Mouse (Mus musculus) midbrain, embryonic 14.5 days (tissue): ENCODE results near the gene Lpar3. TPM values are rescaled to one million over a fixed set of nuclear protein-coding genes. Genes with fewer than 3 reads are reported as not detected.
A peak's percentile ranks its signal among the peaks of the same experiment; 100 is the strongest.

Source experiments
- ATAC-seq: fragments of 200-750 bp; cut with Nextera tagmentation; 2 replicates; pipeline ENCODE4 v1.8.0; 2017; ENCODE audit warnings: moderate number of reproducible peaks, moderate library complexity; ENCODE audit not compliant: low FRiP score, low TSS enrichment
- DNase-seq: peaks from one replicate; pipeline ENCODE4 v3.0.0-alpha.2; 2015
- H3K27ac ChIP-seq: fragments of 300-500 bp; sonication (generic); replicated peaks from 2 replicates; pipeline ENCODE4 v1.5.1; 2014; ENCODE audit warnings: mild to moderate bottlenecking, low read depth, low read length, moderate library complexity
- H3K27me3 ChIP-seq: fragments of 300-500 bp; sonication (generic); 2 replicates; pipeline ENCODE4 v1.6.1; 2014; ENCODE audit warnings: low read length, control low read depth, mixed read lengths; ENCODE audit not compliant: control insufficient read depth, insufficient read depth
- H3K36me3 ChIP-seq: fragments of 300-500 bp; sonication (generic); 2 replicates; pipeline ENCODE4 v1.6.1; 2014; ENCODE audit warnings: low read length, control low read depth; ENCODE audit not compliant: control insufficient read depth, insufficient read depth
- H3K4me1 ChIP-seq: fragments of 300-500 bp; sonication (generic); 2 replicates; pipeline ENCODE4 v1.6.1; 2014; ENCODE audit warnings: mild to moderate bottlenecking, antibody characterized with exemption, low read length, control low read depth; ENCODE audit not compliant: control insufficient read depth, insufficient read depth
- H3K4me2 ChIP-seq: fragments of 300-500 bp; sonication (generic); 2 replicates; pipeline ENCODE4 v1.6.1; 2014; ENCODE audit warnings: mild to moderate bottlenecking, low read length, moderate library complexity
- H3K4me3 ChIP-seq: fragments of 300-500 bp; sonication (generic); replicated peaks from 2 replicates; pipeline ENCODE4 v1.5.1; 2014; ENCODE audit warnings: low read depth, low read length
- H3K9ac ChIP-seq: fragments of 300-500 bp; sonication (generic); replicated peaks from 2 replicates; pipeline ENCODE4 v1.6.1; 2014; ENCODE audit warnings: mild to moderate bottlenecking, low read length, moderate library complexity
- H3K9me3 ChIP-seq: fragments of 300-500 bp; sonication (generic); 2 replicates; pipeline ENCODE4 v1.6.1; 2016; ENCODE audit warnings: low read length, control low read depth, mixed read lengths; ENCODE audit not compliant: control insufficient read depth
- WGBS: fragments of 180-500 bp; shearing (Covaris S2); extraction: QIAGEN DNeasy Blood & Tissue Kit; methylation state at CpG from one replicate; pipeline ENCODE4 v1.1.7; 2014; 5-methylcytosine and 5-hydroxymethylcytosine counted together
- polyA plus RNA-seq: library from polyadenylated mRNA; unstranded; fragments of >200 nt; fragmentation: Nextera tagmentation; extraction: Ambion mirVana; gene quantifications from 2 replicates; pipeline ENCODE4 v1.2.1, GENCODE M21; 2014

Lpar3 gene
- polyA plus RNA-seq: 0.58 TPM in 1 of 2 replicates, not detected in the other

DNA sequence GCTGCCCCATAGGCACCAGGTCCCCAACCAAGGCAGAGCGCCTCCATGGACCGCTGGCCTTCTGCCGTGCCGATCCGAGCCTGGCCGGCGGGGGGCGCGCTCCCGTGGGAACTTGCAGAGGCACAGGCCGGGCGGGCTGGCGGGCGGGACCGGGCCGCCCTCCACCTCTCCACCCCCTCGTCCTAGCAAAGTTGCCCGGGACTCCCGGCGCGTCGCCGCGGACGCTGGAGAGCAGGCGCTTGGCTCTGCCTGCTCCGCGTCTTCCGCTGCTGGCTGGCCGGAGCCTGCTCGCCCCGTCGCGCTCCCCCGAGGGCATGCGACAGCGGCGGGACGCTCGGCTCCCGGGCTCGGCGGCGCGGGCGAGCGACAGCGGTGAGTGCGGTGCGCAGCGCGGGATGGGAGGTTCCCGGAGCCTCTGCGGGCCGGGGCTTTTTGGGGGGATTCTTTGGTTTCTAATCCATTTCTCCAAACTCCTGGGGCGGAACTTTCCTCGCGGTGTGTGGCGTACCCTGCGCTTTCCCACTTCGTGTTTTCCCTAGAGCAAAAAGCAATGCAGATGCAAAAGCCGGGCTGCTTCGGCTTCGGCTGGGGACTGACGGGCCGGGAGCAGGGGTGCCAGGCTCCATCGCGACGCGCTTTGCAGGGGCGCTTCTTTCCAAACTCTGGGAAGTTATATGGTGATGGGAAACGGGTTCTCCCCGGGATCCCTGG is at the start of gene Lpar3:
Lpar3 (plus strand) TSS at position 188 of the 711 bp plus-strand sequence.
- Histone ChIP-seq H3K9me3 (no peaks in the 10 kb centered on the region), H3K27ac (no peak within 1 kb of the TSS), H3K27me3 (peaks cover 30% of the 10 kb centered on the region), H3K4me1 (peaks cover 9% of the 10 kb centered on the region), H3K4me2 (peak within 1 kb of the TSS; percentile 85), H3K36me3 (no peaks in the 10 kb centered on the region), H3K4me3 (peak within 1 kb of the TSS; percentile 45), H3K9ac (peak within 1 kb of the TSS; percentile 31; the same call in 1 of the 2 replicates)
- peak; percentile 64 for ATAC-seq
- DNase-seq: peak; percentile 72
- WGBS: under 1% methylated on average over 72 of the region's 73 CpGs

DNA sequence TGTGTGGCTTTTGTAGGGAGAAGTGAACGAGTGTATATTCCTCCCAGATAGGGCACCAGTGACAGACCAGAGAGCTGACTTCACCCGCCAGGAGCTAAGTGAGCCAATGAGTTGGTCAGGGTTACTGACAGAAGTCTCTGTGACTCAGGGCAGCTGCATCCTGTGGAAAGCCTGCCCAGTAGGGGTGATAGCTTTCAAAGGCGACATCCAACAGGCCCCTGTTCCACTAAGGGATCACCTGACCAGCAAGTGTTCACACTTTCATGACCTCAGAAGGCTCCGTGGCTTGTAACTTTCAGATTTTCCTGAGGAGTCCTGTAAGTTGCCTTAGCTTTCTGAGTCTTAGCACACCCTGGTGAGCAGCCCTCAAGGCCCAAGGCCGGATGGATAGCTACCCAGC is 47.7 kb upstream of the Lpar3 start:
- Histone ChIP-seq H3K4me1 (no peaks in the 10 kb centered on the region), H3K27ac (no peak overlapping the region), H3K4me2 (no peak overlapping the region), H3K9me3 (no peaks in the 10 kb centered on the region), H3K4me3 (no peak overlapping the region), H3K27me3 (no peaks in the 10 kb centered on the region), H3K36me3 (no peaks in the 10 kb centered on the region), H3K9ac (no peak overlapping the region)
- DNase-seq (no peak), ATAC-seq (no peak)
- 78% methylated on average over 5 of the region's 5 CpGs for WGBS

DNA sequence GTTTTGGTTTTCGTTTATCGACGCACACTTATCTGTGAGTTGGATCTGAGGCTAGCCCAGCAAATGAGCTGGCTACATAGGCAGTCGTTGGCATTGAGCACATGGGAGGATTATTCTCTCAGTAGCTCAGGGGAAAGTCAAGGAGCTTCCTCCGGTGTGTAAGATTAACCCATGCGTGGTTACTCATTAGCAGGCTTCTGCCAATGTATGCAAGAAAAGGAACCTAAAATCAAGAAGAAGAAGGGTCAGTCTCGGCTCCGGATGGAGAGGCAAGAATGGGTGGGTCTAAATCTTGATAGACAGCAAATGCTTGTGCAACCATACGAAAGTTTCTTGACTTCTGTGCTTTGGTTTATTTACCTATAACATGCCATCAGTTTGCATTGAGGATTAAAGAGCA is 46.5 kb upstream of the Lpar3 start:
- Histone ChIP-seq H3K4me1 (no peaks in the 10 kb centered on the region), H3K4me3 (no peak overlapping the region), H3K4me2 (no peak overlapping the region), H3K27me3 (no peaks in the 10 kb centered on the region), H3K9me3 (no peaks in the 10 kb centered on the region), H3K27ac (no peak overlapping the region), H3K9ac (no peak overlapping the region), H3K36me3 (no peaks in the 10 kb centered on the region)
- 90% methylated on average over 9 of the region's 9 CpGs for WGBS
- no peak for DNase-seq
- ATAC-seq: no peak

DNA sequence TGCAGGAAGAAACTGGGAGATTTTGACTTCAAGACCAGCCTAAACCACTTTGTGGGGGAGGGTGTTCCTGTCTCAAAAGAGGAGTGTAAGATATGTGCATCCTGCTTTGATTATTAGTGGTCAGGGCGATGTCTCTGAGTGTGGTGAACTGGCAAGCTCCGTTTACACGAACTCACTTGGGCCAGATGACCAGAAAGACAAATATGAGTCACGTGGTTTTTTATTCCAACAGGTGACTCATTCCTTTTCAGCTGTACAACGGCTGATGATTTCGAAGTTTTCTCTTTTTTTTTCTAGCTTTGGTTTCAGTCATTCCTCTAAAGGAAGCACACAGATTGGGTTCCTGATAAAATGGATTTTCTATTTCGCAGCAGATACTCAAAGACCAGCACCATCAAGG is 43.5 kb upstream of the Lpar3 start:
- DNase-seq: no peak
- Histone ChIP-seq H3K27ac (no peak overlapping the region), H3K4me2 (no peak overlapping the region), H3K4me3 (no peak overlapping the region), H3K27me3 (no peaks in the 10 kb centered on the region), H3K9ac (no peak overlapping the region), H3K9me3 (no peaks in the 10 kb centered on the region), H3K36me3 (no peaks in the 10 kb centered on the region), H3K4me1 (no peaks in the 10 kb centered on the region)
- 91% methylated on average over 7 of the region's 7 CpGs for WGBS
- no peak for ATAC-seq

DNA sequence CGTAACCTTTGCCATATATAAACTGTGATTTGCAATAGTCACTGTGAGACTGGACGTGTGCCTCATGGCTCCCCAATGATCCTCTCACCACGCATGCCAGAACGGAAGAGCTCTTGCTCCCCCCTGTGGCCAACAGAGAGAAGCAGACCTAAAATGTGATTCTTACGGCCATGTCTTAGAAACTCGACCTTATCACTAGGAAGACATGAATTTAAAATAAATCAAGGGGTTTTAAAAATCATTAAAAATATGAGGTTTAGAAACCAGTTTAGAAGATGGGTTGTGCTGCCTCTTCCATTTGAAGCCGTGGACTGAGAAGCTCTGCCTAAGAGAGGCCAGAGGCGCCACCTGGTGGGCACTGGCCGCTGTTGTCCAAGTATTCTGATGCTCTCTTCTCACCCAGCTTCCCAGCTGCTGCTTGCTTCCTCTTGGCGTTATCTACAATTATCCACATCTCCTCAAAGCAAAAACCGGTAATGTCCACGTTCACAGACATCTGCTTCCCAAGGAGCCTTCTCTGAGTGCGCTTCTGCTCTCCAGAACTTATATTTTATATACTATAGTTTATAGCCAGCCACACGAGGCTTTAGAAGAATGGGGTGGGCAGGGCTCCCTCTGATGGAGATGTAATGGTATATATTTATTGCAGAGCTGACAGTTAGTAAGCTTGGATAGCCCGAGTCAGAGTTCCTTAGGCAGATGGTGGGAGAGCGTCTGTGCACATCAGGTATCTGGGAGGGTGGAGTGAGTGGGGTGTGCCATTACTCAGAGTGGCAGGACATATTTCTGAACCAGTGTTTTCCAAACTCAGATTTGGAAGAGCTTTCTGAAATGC is 42.8 kb upstream of the Lpar3 start:
- H3K9ac ChIP-seq: peak overlapping the region; percentile 47
- peak; percentile 83 for ATAC-seq
- WGBS: 5% methylated on average over 16 of the region's 16 CpGs
- 0 out of 2 replicates have a peak overlapping the region, but pooled peaks have one; percentile 37 for H3K27ac ChIP-seq
- peak; percentile 95 for DNase-seq
- peak overlapping the region; percentile 60 for H3K4me2 ChIP-seq
- no peaks in the 10 kb centered on the region for H3K27me3 ChIP-seq
- no peaks in the 10 kb centered on the region for H3K9me3 ChIP-seq
- no peaks in the 10 kb centered on the region for H3K4me1 ChIP-seq
- peak overlapping the region; percentile 31 for H3K4me3 ChIP-seq
- H3K36me3 ChIP-seq: no peaks in the 10 kb centered on the region

DNA sequence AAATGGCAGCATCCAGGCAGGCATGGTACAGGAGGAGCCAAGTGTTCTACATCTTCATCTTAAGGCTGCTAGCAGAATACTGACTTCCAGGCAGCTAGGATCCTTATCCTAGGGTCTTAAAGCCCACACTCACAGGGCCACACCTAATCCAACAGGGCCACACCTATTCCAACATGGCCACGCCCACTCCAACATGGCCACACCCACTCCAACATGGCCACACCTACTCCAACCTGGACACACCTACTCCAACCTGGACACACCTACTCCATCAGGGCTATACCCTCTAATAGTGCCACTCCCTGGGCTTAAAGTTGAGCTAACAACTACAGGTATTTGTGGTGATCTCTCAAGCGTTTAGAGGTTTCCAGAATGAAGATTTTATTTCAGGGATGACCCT is 40.4 kb upstream of the Lpar3 start:
- H3K9me3 ChIP-seq: no peaks in the 10 kb centered on the region
- H3K9ac ChIP-seq: no peak overlapping the region
- H3K36me3 ChIP-seq: no peaks in the 10 kb centered on the region
- H3K27ac ChIP-seq: no peak overlapping the region
- ATAC-seq: no peak
- 43% methylated on average over 2 of the region's 2 CpGs for WGBS
- DNase-seq: no peak
- H3K4me3 ChIP-seq: no peak overlapping the region
- no peaks in the 10 kb centered on the region for H3K27me3 ChIP-seq
- 0 out of 2 replicates have a peak, but pooled peaks cover 3% of the 10 kb centered on the region for H3K4me1 ChIP-seq
- no peak overlapping the region for H3K4me2 ChIP-seq

DNA sequence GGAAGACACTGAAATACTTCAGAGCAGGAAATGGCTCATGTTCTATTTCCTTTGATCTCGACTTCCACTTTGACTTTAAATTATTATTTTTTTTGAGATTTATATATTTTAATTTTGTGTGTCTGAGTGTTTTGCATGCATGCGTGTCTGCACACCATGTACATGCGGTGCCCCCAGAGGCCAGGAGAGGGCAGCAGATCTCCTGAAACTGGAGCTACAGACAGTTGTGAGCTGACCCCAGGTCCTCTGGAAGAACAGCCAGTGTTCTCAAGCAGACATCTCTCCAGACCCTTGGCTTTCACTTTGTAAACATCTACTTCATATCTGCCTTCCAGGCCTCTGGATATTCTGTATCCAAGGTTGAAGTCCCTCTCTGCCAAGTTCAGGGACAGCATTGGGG is 39.8 kb upstream of the Lpar3 start:
- no peak overlapping the region for H3K4me3 ChIP-seq
- 48% methylated on average over 3 of the region's 3 CpGs for WGBS
- peaks cover 7% of the 10 kb centered on the region; the same call in 1 of the 2 replicates for H3K4me1 ChIP-seq
- ATAC-seq: no peak
- H3K9ac ChIP-seq: no peak overlapping the region
- H3K9me3 ChIP-seq: no peaks in the 10 kb centered on the region
- H3K27ac ChIP-seq: no peak overlapping the region
- H3K36me3 ChIP-seq: no peaks in the 10 kb centered on the region
- H3K4me2 ChIP-seq: no peak overlapping the region
- no peaks in the 10 kb centered on the region for H3K27me3 ChIP-seq
- DNase-seq: peak; percentile 72

DNA sequence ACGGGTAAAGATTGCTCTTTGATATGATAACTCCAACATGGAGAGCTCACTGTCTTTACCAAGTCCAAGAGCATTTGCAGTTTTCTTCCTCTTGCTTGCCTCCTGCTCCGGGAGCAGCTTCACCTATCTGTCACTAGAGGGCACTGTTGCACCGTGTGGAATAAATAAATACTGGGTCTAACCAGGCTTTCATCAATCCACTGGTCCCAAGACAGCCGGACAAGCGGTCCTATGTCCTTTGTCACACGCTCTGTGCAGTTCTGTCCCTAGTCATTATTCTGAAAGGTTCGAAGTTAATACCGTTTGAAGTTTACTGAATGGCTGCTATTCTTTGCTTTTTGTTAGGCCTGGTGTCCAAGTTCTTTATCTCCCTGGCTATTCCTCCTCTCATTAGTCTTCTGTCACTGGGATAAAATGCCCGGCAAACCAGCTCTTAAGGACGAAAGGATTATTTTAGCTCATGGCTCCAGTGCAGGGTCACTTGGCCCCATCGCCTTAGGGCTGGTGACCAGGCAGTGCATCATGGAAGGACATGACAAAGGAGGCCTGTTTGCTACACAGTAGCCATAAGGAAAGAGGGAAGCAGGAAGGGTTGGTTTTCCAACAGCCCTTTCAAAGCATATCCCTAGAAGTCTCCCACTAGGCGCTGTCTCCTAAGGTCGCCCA is 35.6 kb upstream of the Lpar3 start:
- H3K9me3 ChIP-seq: no peaks in the 10 kb centered on the region
- peak; percentile 67 for ATAC-seq
- peak; percentile 93 for DNase-seq
- H3K36me3 ChIP-seq: no peaks in the 10 kb centered on the region
- no peak overlapping the region for H3K4me2 ChIP-seq
- peaks cover 7% of the 10 kb centered on the region; the same call in 1 of the 2 replicates for H3K4me1 ChIP-seq
- H3K4me3 ChIP-seq: no peak overlapping the region
- no peaks in the 10 kb centered on the region for H3K27me3 ChIP-seq
- WGBS: 18% methylated on average over 13 of the region's 13 CpGs
- no peak overlapping the region for H3K9ac ChIP-seq
- no peak overlapping the region for H3K27ac ChIP-seq
